Mouse (Mus musculus) forebrain, embryonic 15.5 days (tissue): ENCODE data around the gene Colq. TPM values are rescaled to one million over a fixed set of nuclear protein-coding genes. Genes with fewer than 3 reads are reported as not detected.

Source experiments
- ATAC-seq: fragments of 200-750 bp; cut with Nextera tagmentation; replicated peaks from 2 replicates; pipeline ENCODE4 v1.8.0; 2017; ENCODE audit warnings: mild to moderate bottlenecking, moderate TSS enrichment, moderate library complexity
- H3K27ac ChIP-seq: fragments of 300-500 bp; sonication (generic); replicated peaks from 2 replicates; pipeline ENCODE4 v1.5.1; 2015; ENCODE audit warnings: mild to moderate bottlenecking, inconsistent platforms
- H3K27me3 ChIP-seq: fragments of 300-500 bp; sonication (generic); 2 replicates; pipeline ENCODE4 v1.6.1; 2015; ENCODE audit warnings: inconsistent platforms
- H3K36me3 ChIP-seq: fragments of 300-500 bp; sonication (generic); 2 replicates; pipeline ENCODE4 v1.6.1; 2015; ENCODE audit warnings: mild to moderate bottlenecking, inconsistent platforms
- H3K4me1 ChIP-seq: fragments of 300-500 bp; sonication (generic); 2 replicates; pipeline ENCODE4 v1.6.1; 2015; ENCODE audit warnings: inconsistent platforms
- H3K4me2 ChIP-seq: fragments of 300-500 bp; sonication (generic); replicated peaks from 2 replicates; pipeline ENCODE4 v1.6.1; 2015; ENCODE audit warnings: mild to moderate bottlenecking, inconsistent platforms
- H3K4me3 ChIP-seq: fragments of 300-500 bp; sonication (generic); 2 replicates; pipeline ENCODE4 v1.5.1; 2015; ENCODE audit warnings: mild to moderate bottlenecking, inconsistent platforms
- H3K9ac ChIP-seq: fragments of 300-500 bp; sonication (generic); replicated peaks from 2 replicates; pipeline ENCODE4 v1.6.1; 2015; ENCODE audit warnings: mild to moderate bottlenecking, inconsistent platforms
- H3K9me3 ChIP-seq: fragments of 300-500 bp; sonication (generic); 2 replicates; pipeline ENCODE4 v1.6.1; 2016; ENCODE audit warnings: inconsistent platforms
- WGBS: fragments of 180-500 bp; shearing (Covaris S2); methylation state at CpG from one replicate; pipeline ENCODE4 v1.1.7; 2015; ENCODE audit warnings: mixed read lengths; 5-methylcytosine and 5-hydroxymethylcytosine counted together
- polyA plus RNA-seq: library from polyadenylated mRNA; unstranded; fragments of >200 nt; fragmentation: Nextera tagmentation; extraction: Ambion mirVana; gene quantifications from 2 replicates; pipeline ENCODE4 v1.2.1, GENCODE M21; 2015

Gene Colq
- polyA plus RNA-seq, 1 experiment from 2014 or later: not detected

GRCm38 (mm10) chr14:31572561-31573175 is 18.5 kb downstream of the Colq start:
- Histone ChIP-seq H3K4me2 (no peak overlapping the region), H3K27ac (no peak overlapping the region), H3K4me1 (0 out of 2 replicates have a peak, but pooled peaks cover 3% of the 10 kb centered on the region), H3K9ac (no peak overlapping the region), H3K9me3 (no peaks in the 10 kb centered on the region), H3K4me3 (no peak overlapping the region), H3K36me3 (no peaks in the 10 kb centered on the region), H3K27me3 (no peaks in the 10 kb centered on the region)
- no peak for ATAC-seq
- WGBS: 78% methylated on average over 9 of the region's 9 CpGs

GRCm38 (mm10) chr14:31571419-31571818 is 19.7 kb downstream of the Colq start:
- 0 out of 2 replicates have a peak, but pooled peaks cover 3% of the 10 kb centered on the region for H3K4me1 ChIP-seq
- H3K27me3 ChIP-seq: no peaks in the 10 kb centered on the region
- WGBS: 94% methylated on average over 5 of the region's 5 CpGs
- no peak overlapping the region for H3K27ac ChIP-seq
- H3K4me2 ChIP-seq: no peak overlapping the region
- H3K9me3 ChIP-seq: no peaks in the 10 kb centered on the region
- no peak overlapping the region for H3K4me3 ChIP-seq
- no peaks in the 10 kb centered on the region for H3K36me3 ChIP-seq
- no peak overlapping the region for H3K9ac ChIP-seq
- no peak for ATAC-seq

GRCm38 (mm10) chr14:31570131-31570951 is 20.8 kb downstream of the Colq start:
- WGBS: 86% methylated on average over 6 of the region's 6 CpGs
- no peak overlapping the region for H3K4me2 ChIP-seq
- H3K27me3 ChIP-seq: no peaks in the 10 kb centered on the region
- no peak for ATAC-seq
- H3K9me3 ChIP-seq: no peaks in the 10 kb centered on the region
- no peak overlapping the region for H3K9ac ChIP-seq
- no peak overlapping the region for H3K27ac ChIP-seq
- H3K4me1 ChIP-seq: 0 out of 2 replicates have a peak, but pooled peaks cover 3% of the 10 kb centered on the region
- no peaks in the 10 kb centered on the region for H3K36me3 ChIP-seq
- no peak overlapping the region for H3K4me3 ChIP-seq

GRCm38 (mm10) chr14:31569151-31569631 is 22.0 kb downstream of the Colq start:
- H3K9me3 ChIP-seq: no peaks in the 10 kb centered on the region
- WGBS: 62% methylated on average over 7 of the region's 7 CpGs
- no peaks in the 10 kb centered on the region for H3K27me3 ChIP-seq
- 0 out of 2 replicates have a peak, but pooled peaks cover 3% of the 10 kb centered on the region for H3K4me1 ChIP-seq
- H3K36me3 ChIP-seq: no peaks in the 10 kb centered on the region
- no peak overlapping the region for H3K4me3 ChIP-seq
- H3K9ac ChIP-seq: no peak overlapping the region
- no peak overlapping the region for H3K27ac ChIP-seq
- ATAC-seq: no peak
- H3K4me2 ChIP-seq: no peak overlapping the region

- Histone ChIP-seq H3K27ac (no peak overlapping the region), H3K9me3 (no peaks in the 10 kb centered on the region), H3K4me3 (no peak overlapping the region), H3K27me3 (no peaks in the 10 kb centered on the region), H3K36me3 (no peaks in the 10 kb centered on the region), H3K4me2 (no peak overlapping the region), H3K9ac (no peak overlapping the region), H3K4me1 (0 out of 2 replicates have a peak, but pooled peaks cover 3% of the 10 kb centered on the region)
- no peak for ATAC-seq
- WGBS: 71% methylated on average over 9 of the region's 9 CpGs
Observed at GRCm38 (mm10) chr14:31565478-31566212, 25.5 kb downstream of the Colq start.

GRCm38 (mm10) chr14:31564452-31565179 is 26.5 kb downstream of the Colq start:
- 44% methylated on average over 6 of the region's 6 CpGs for WGBS

GRCm38 (mm10) chr14:31560886-31561285 is 30.3 kb downstream of the Colq start:
- Histone ChIP-seq H3K9ac (no peak overlapping the region), H3K4me3 (no peak overlapping the region), H3K27me3 (no peaks in the 10 kb centered on the region), H3K4me2 (no peak overlapping the region), H3K36me3 (no peaks in the 10 kb centered on the region), H3K9me3 (no peaks in the 10 kb centered on the region), H3K4me1 (no peaks in the 10 kb centered on the region), H3K27ac (no peak overlapping the region)
- WGBS: 58% methylated on average over 5 of the region's 5 CpGs
- no peak for ATAC-seq

More at GRCm38 (mm10) chr14:31564452-31565179, 26.5 kb downstream of the Colq start:
- Histone ChIP-seq H3K4me2 (no peak overlapping the region), H3K27me3 (no peaks in the 10 kb centered on the region), H3K27ac (no peak overlapping the region), H3K4me3 (no peak overlapping the region), H3K9me3 (no peaks in the 10 kb centered on the region), H3K4me1 (0 out of 2 replicates have a peak, but pooled peaks cover 3% of the 10 kb centered on the region), H3K9ac (no peak overlapping the region), H3K36me3 (no peaks in the 10 kb centered on the region)
- ATAC-seq: no peak

- no peak overlapping the region for H3K9ac ChIP-seq
- no peak for ATAC-seq
- no peak overlapping the region for H3K27ac ChIP-seq
- no peaks in the 10 kb centered on the region for H3K9me3 ChIP-seq
- H3K27me3 ChIP-seq: no peaks in the 10 kb centered on the region
- H3K4me2 ChIP-seq: no peak overlapping the region
- no peak overlapping the region for H3K4me3 ChIP-seq
- 66% methylated on average over 5 of the region's 5 CpGs for WGBS
- H3K36me3 ChIP-seq: no peaks in the 10 kb centered on the region
- no peaks in the 10 kb centered on the region for H3K4me1 ChIP-seq
Observed at GRCm38 (mm10) chr14:31559216-31559615, 31.9 kb downstream of the Colq start.

- WGBS: 85% methylated on average over 9 of the region's 9 CpGs
- no peak for ATAC-seq
Observed at GRCm38 (mm10) chr14:31557784-31558183, 33.4 kb downstream of the Colq start.

GRCm38 (mm10) chr14:31557273-31557672 is 33.9 kb downstream of the Colq start:
- Histone ChIP-seq H3K4me2 (no peak overlapping the region), H3K4me3 (no peak overlapping the region), H3K36me3 (no peaks in the 10 kb centered on the region), H3K4me1 (no peaks in the 10 kb centered on the region), H3K27ac (no peak overlapping the region), H3K9ac (no peak overlapping the region), H3K27me3 (no peaks in the 10 kb centered on the region), H3K9me3 (no peaks in the 10 kb centered on the region)
- no peak for ATAC-seq
- WGBS: 78% methylated on average over 8 of the region's 8 CpGs

More at GRCm38 (mm10) chr14:31557784-31558183, 33.4 kb downstream of the Colq start:
- Histone ChIP-seq H3K9ac (no peak overlapping the region), H3K27ac (no peak overlapping the region), H3K4me2 (no peak overlapping the region), H3K4me3 (no peak overlapping the region), H3K27me3 (no peaks in the 10 kb centered on the region), H3K36me3 (no peaks in the 10 kb centered on the region), H3K9me3 (no peaks in the 10 kb centered on the region), H3K4me1 (no peaks in the 10 kb centered on the region)

- WGBS: 82% methylated on average over 9 of the region's 9 CpGs
- no peak overlapping the region for H3K27ac ChIP-seq
- H3K4me2 ChIP-seq: no peak overlapping the region
- H3K36me3 ChIP-seq: no peaks in the 10 kb centered on the region
- no peak overlapping the region for H3K4me3 ChIP-seq
- no peaks in the 10 kb centered on the region for H3K4me1 ChIP-seq
- H3K9ac ChIP-seq: no peak overlapping the region
- ATAC-seq: no peak
- no peaks in the 10 kb centered on the region for H3K27me3 ChIP-seq
- no peaks in the 10 kb centered on the region for H3K9me3 ChIP-seq
Observed at GRCm38 (mm10) chr14:31556526-31557260, 34.5 kb downstream of the Colq start.
